39 mouse cellular contexts compared by ENCODE assay signal in genomic region chr13:41285448-41285847, GRCm38 (mm10). TPM values are rescaled to one million over a fixed set of nuclear protein-coding genes. Genes with fewer than 3 reads are reported as not detected.
"Had no signal": no experiment of that assay in that cellular context is flagged by ENCODE, and none has a peak within 500 bp of the region (broad histone marks: within the 10 kb centered on the region; RNA-seq: fewer than 3 reads in every experiment).

No protein-coding gene starts in this region.

- H3K27ac ChIP-seq: heart, embryonic 15.5 days; hindbrain, embryonic 13.5 days; hindbrain, embryonic 15.5 days; hindbrain, postnatal 0 days; layer of hippocampus, adult 2 months; left cerebral cortex, adult 2 months; limb, embryonic 13.5 days; limb, embryonic 15.5 days; liver, embryonic 12.5 days; liver, embryonic 14.5 days had no signal

- ATAC-seq: hindbrain, postnatal 0 days; intestine, embryonic 16.5 days; liver, embryonic 12.5 days had no signal

- DNase-seq: gastrocnemius, postnatal 14 days; gastrocnemius, postnatal 36 days; heart, adult 18-20 months; heart, postnatal 14 days; heart, postnatal 36 days; kidney, adult 11 months; kidney, adult 2 months; kidney, postnatal 10 days; kidney, postnatal 25 days; kidney, postnatal 4 days had no signal

- H3K36me3 ChIP-seq: heart, embryonic 13.5 days; heart, embryonic 15.5 days; hindbrain, embryonic 13.5 days; hindbrain, embryonic 15.5 days; limb, embryonic 13.5 days; limb, embryonic 15.5 days; liver, embryonic 12.5 days had no signal

- H3K9me3 ChIP-seq: heart, embryonic 13.5 days; heart, embryonic 15.5 days; hindbrain, embryonic 13.5 days; hindbrain, embryonic 15.5 days; limb, embryonic 13.5 days; limb, embryonic 15.5 days; liver, embryonic 12.5 days had no signal

- H3K27me3 ChIP-seq: heart, embryonic 13.5 days; heart, embryonic 15.5 days; hindbrain, embryonic 15.5 days; limb, embryonic 13.5 days; limb, embryonic 15.5 days; liver, embryonic 12.5 days had no signal

- H3K4me1 ChIP-seq: hindbrain, embryonic 13.5 days; hindbrain, embryonic 15.5 days; limb, embryonic 13.5 days; limb, embryonic 15.5 days; liver, embryonic 12.5 days had no signal

- H3K4me3 ChIP-seq: heart, embryonic 13.5 days; heart, embryonic 15.5 days; hindbrain, embryonic 13.5 days; hindbrain, embryonic 15.5 days; layer of hippocampus, adult 2 months; left cerebral cortex, adult 2 months; limb, embryonic 13.5 days; limb, embryonic 15.5 days; liver, embryonic 12.5 days had no signal

RNA-seq across cellular contexts. Expression of gene Gm17364, which starts 11.7 kb away (rescaled TPM):
- total RNA-seq: gastrocnemius, adult 18-20 months; gastrocnemius, adult 8-10 months; gastrocnemius, postnatal 14 days; gastrocnemius, postnatal 36 days; heart, adult 18-20 months; heart, postnatal 14 days; heart, postnatal 36 days; hematopoietic stem cell, adult 5-6 weeks; hindbrain, postnatal 0 days; layer of hippocampus, adult 2 months; layer of hippocampus, postnatal 10 days; layer of hippocampus, postnatal 25 days; left cerebral cortex, adult 2 months; left cerebral cortex, postnatal 14 days; left cerebral cortex, postnatal 36 days; liver, adult 2 months had no signal
- polyA plus RNA-seq: frontal cortex, adult 2 months; gonadal fat pad, adult 2 months; heart, embryonic 13.5 days; heart, embryonic 15.5 days; heart, postnatal 0 days; hindbrain, embryonic 11.5 days; hindbrain, embryonic 13.5 days; hindbrain, embryonic 15.5 days; hindbrain, postnatal 0 days; intestine, embryonic 14.5 days; intestine, embryonic 16.5 days; kidney, adult 2 months; kidney, embryonic 14.5 days; kidney, embryonic 16.5 days; limb, embryonic 11.5 days; limb, embryonic 13.5 days; limb, embryonic 15.5 days; liver, adult 2 months; liver, embryonic 12.5 days; liver, embryonic 14.5 days; liver, embryonic 16.5 days had no signal
